Mouse (Mus musculus) C2C12 (cell line): ENCODE data around the gene Abo. TPM values are rescaled to one million over a fixed set of nuclear protein-coding genes. Genes with fewer than 3 reads are reported as not detected.

ENCODE experiments used
- H3K27me3 ChIP-seq: one replicate; pipeline ENCODE4 v1.6.1; 2011; ENCODE audit not compliant: control insufficient read depth, insufficient read depth, insufficient read length
- H3K36me3 ChIP-seq: one replicate; pipeline ENCODE4 v1.6.1; 2011; ENCODE audit not compliant: control insufficient read depth, insufficient read depth
- H3K4me3 ChIP-seq: one replicate; pipeline ENCODE4 v1.5.1; 2011; ENCODE audit warnings: mild to moderate bottlenecking, control low read depth; ENCODE audit not compliant: poor library complexity, insufficient read depth, severe bottlenecking
- H3K79me2 ChIP-seq: one replicate; pipeline ENCODE4 v1.6.1; 2011; ENCODE audit not compliant: control insufficient read depth, insufficient read depth
- H3K79me3 ChIP-seq: one replicate; pipeline ENCODE4 v1.6.1; 2011; ENCODE audit warnings: low read depth, control low read depth
- H3ac ChIP-seq: one replicate; pipeline ENCODE3; 2011; ENCODE audit warnings: low read depth; ENCODE audit not compliant: control insufficient read depth, insufficient read length
- CEBPB ChIP-seq: IDR thresholded peaks from one replicate; pipeline ENCODE4 v1.6.1; 2011; ENCODE audit warnings: low read depth, mild to moderate bottlenecking, control low read depth, moderate library complexity
- CTCF ChIP-seq: IDR thresholded peaks from one replicate; pipeline ENCODE4 v1.5.1; 2011; ENCODE audit not compliant: control insufficient read depth, insufficient read depth, insufficient read length
- FOSL1 ChIP-seq: IDR thresholded peaks from one replicate; pipeline ENCODE4 v1.8.0; 2011; ENCODE audit warnings: mild to moderate bottlenecking, low read length; ENCODE audit not compliant: poor library complexity, insufficient read depth, severe bottlenecking
- MAX ChIP-seq: IDR thresholded peaks from one replicate; pipeline ENCODE4 v1.6.1; 2011; ENCODE audit warnings: mild to moderate bottlenecking, control low read depth
- MYOD1 ChIP-seq: IDR thresholded peaks from one replicate; pipeline ENCODE4 v1.6.1; 2011; ENCODE audit warnings: low read depth; ENCODE audit not compliant: control insufficient read depth, insufficient read length
- MYOG ChIP-seq: IDR thresholded peaks from one replicate; pipeline ENCODE4 v1.6.1; 2011; ENCODE audit not compliant: control insufficient read depth, insufficient read length; ENCODE audit errors: extremely low read depth
- USF1 ChIP-seq: IDR thresholded peaks from one replicate; pipeline ENCODE4 v1.6.1; 2011; ENCODE audit warnings: low read depth, mild to moderate bottlenecking, control low read depth, moderate library complexity
- polyA plus RNA-seq: library from polyadenylated mRNA; unstranded; fragments of >200 nt; fragmentation: generic; extraction: Trizol; gene quantifications from one replicate; pipeline ENCODE4 v1.2.1, GENCODE M21; 2012; ENCODE audit warnings: missing spikeins

Abo gene
- polyA plus RNA-seq, 1 experiment, result not detected

DNA sequence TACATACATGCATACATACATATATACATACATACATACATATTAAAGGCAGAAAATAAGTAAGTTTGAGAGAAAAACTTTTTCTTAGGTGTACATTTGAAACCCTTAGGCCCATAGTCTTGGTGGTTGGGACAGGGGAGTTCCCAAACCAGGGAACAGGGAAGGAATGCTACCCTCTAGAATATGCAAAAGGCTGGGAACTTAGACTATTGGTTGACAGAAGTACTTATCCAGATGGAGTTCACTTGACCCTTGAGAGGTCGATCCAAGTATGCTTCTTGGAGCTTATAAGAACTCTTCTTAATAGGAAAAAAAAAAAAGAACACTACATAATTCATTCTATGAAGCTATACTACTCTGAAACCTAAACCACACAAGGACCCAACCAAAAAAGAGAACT lies 36.7 kb downstream of the Abo start:
- H3K79me2 ChIP-seq, result no peaks in the 10 kb centered on the region
- H3K4me3 ChIP-seq, result no peak overlapping the region
- no peaks in the 10 kb centered on the region for H3K27me3 ChIP-seq
- no peak overlapping the region for H3ac ChIP-seq
- TF ChIP-seq FOSL1 (no peak), CEBPB (no peak), CTCF (no peak), USF1 (no peak), MYOD1 (no peak), MAX (no peak)
- H3K36me3 ChIP-seq, result no peaks in the 10 kb centered on the region
- no peaks in the 10 kb centered on the region for H3K79me3 ChIP-seq

DNA sequence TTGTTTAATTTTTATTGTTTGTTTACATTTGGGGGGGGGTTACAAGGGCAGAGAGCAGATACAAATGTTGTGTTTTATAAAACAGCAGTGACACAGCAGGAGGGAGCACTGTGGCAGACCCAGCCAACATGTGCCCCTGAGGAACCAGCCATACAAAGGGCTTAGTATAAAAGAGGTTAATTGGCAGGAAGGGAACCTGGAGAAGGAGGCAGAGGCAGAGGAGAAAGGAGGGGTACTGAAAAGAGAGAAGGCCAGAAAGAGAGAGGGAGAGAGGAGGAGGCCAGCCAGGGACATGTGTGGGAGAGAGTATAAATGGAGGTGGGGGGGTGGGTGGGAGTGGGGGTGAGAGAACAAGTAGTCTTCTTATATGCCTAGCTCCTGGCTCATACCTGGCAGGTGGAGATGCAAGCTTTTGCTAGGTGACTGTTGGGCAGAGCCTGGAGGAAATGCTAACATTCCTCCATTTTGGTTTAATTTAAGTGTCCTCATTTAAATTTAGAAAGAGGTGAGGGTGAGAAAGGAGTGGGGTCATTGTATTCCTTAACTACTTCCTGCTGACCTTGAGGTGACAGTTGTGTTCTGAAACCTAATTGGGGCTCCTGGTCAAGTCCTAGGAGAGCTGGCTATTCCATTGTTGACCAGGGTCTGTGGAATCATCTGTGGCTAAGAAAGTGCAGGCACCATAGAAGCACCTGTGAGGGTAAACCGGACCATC lies 37.4 kb downstream of the Abo start:
- no peaks in the 10 kb centered on the region for H3K79me2 ChIP-seq
- no peak overlapping the region for H3K4me3 ChIP-seq
- no peak overlapping the region for H3ac ChIP-seq
- no peaks in the 10 kb centered on the region for H3K36me3 ChIP-seq
- H3K27me3 ChIP-seq, result no peaks in the 10 kb centered on the region
- no peaks in the 10 kb centered on the region for H3K79me3 ChIP-seq
- TF ChIP-seq FOSL1 (no peak), CTCF (no peak), MYOD1 (no peak), MAX (no peak), MYOG (no peak), CEBPB (no peak), USF1 (no peak)

Other genes starting within 250 kb of the Abo start
- gene Fam69b, start 236.5 kb downstream of the Abo start, polyA plus RNA-seq, result 8.2 TPM
- gene Lcn4, start 193.7 kb downstream of the Abo start, polyA plus RNA-seq, result not detected
- gene Surf6, start 37.9 kb upstream of the Abo start, polyA plus RNA-seq, result 20.1 TPM
- gene Med22, start 45.7 kb upstream of the Abo start, polyA plus RNA-seq, result 71.0 TPM
- gene Rpl7a, start 45.8 kb upstream of the Abo start, polyA plus RNA-seq, result 3,080 TPM
- 42.6 TPM for gene Surf2, start 51.4 kb upstream of the Abo start, polyA plus RNA-seq
- gene Surf1, start 51.6 kb upstream of the Abo start, polyA plus RNA-seq, result 40.8 TPM
- gene Surf4, start 68.9 kb upstream of the Abo start, polyA plus RNA-seq, result 165 TPM
- gene Stkld1, start 69.1 kb upstream of the Abo start, polyA plus RNA-seq, result not detected
- 30.0 TPM for gene Rexo4, start 99.4 kb upstream of the Abo start, polyA plus RNA-seq
- 0.09 TPM for gene Adamts13, start 108.4 kb upstream of the Abo start, polyA plus RNA-seq
- 18.4 TPM for gene Cacfd1, start 144.9 kb upstream of the Abo start, polyA plus RNA-seq
- 0.55 TPM for gene Slc2a6, start 163.0 kb upstream of the Abo start, polyA plus RNA-seq
- 3.8 TPM for gene Mymk, start 207.2 kb upstream of the Abo start, polyA plus RNA-seq
- gene Adamtsl2, start 214.4 kb upstream of the Abo start, polyA plus RNA-seq, result 0.04 TPM